Mouse (Mus musculus): ENCODE measurements around the gene Pcif1.
"Not testable (repeated sequence)": the region's sequence is repeated elsewhere in the genome, so short reads cannot be mapped to it uniquely, and the experiment has no call there.

Pcif1 gene

DNA sequence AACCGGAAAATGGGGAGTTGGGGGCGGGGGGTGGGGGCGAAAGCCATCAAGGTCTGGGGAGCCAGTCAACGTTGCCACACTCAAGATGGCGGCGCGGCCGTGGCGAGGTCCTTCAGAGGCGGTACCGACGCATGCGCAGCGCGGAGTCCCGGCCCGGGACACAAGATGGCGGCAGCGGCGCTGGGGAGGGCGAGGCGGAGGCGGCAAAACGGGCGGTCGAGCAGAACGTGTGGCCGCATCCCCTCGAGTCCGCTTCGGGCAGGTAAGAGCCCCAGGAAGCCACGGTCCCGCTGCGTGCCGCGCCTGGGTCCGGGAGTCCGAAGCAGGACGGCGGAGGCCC lies at the start of gene Pcif1:
TSS of gene Pcif1 (plus strand) at position 77 of the 340 bp plus-strand sequence.
- peak; percentile 84 for DNase-seq (ENCODE audit: low spot score)

GRCm38 (mm10) chr2:164831029-164831428 lies 48.1 kb upstream of the Pcif1 start:
- DNase-seq (ENCODE audit: low spot score): no peak

- no peak for DNase-seq (ENCODE audit: low spot score)
These were observed 46.9 kb upstream of the Pcif1 start for GRCm38 (mm10) chr2:164832032-164832747.

DNA sequence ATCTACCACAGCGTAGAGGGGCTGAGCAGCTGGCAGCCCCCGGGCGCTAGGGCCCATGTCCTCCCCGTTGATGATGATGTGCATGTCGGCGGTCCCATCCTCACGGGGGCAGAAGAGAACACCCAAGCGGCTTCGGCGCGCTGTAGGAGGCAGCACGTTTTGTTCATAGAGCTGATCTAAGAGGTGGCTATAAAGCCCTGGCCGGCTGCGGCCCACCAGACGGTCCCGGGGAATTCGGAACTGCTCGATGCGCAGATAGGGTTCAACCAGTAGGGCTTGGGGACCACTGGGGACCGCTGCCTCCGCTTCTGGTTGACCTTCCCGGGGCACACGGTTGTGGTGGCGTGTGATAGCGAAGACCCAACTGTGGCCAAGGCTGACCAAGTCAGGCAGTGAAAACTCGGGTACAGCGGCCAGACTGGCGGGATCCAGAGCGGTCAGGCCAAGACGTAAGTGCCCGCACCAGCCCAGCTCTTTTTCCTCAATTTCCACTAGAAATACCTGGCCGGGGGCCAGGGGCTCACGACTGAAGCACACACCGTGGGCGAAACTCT lies 46.3 kb upstream of the Pcif1 start, which contains the start of gene Ctsa:
TSS of gene Ctsa (plus strand) at position 126 of the 554 bp plus-strand sequence.
- peak; percentile 64 for DNase-seq (ENCODE audit: low spot score)

GRCm38 (mm10) chr2:164833314-164833959 lies 45.7 kb upstream of the Pcif1 start, which contains the start of gene Neurl2:
Neurl2 (minus strand) TSS chr2:164833456.
- peak; percentile 91 for DNase-seq (ENCODE audit: low spot score)

DNA sequence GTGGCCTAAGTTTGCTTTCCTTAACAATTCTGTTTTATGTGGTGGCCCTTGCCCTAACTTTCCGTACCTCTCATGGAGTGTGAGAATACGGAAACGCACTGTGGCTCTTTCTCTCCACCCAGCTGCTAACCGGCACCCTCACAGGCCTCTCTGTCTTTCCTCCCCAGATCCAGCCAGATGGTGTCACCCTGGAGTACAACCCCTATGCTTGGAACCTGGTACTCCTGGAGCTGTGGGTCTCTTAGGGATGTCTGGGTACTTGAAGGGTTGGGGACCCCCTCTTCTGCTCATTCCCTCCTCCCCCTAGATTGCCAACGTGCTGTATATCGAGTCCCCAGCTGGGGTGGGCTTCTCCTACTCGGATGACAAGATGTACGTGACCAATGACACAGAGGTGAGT lies 44.6 kb upstream of the Pcif1 start:
- no peak for DNase-seq (ENCODE audit: low spot score)

- DNase-seq (ENCODE audit: low spot score): no peak
These were observed 43.9 kb upstream of the Pcif1 start for GRCm38 (mm10) chr2:164835164-164835563.

DNA sequence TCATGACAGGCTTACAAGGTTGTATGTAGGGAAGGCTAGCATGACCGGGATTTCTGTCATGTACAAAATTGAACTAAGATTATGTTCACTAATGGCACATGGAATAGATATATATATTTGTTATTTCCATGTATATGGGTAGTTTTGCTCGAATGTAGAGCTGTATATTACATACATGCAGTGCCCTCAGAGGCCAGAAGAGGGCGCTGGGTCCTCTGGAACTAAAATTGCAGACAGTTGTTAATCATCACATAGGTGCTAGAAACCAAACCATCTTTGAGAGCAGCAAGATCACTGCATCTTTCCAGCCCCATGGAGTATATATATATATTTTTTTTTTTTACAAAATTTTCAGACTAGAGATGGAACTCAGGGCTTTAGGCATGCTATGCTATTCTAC lies 33.3 kb upstream of the Pcif1 start:
- no peak for DNase-seq (ENCODE audit: low spot score)

GRCm38 (mm10) chr2:164850061-164850460 lies 29.0 kb upstream of the Pcif1 start:
- no peak for DNase-seq (ENCODE audit: low spot score)

DNA sequence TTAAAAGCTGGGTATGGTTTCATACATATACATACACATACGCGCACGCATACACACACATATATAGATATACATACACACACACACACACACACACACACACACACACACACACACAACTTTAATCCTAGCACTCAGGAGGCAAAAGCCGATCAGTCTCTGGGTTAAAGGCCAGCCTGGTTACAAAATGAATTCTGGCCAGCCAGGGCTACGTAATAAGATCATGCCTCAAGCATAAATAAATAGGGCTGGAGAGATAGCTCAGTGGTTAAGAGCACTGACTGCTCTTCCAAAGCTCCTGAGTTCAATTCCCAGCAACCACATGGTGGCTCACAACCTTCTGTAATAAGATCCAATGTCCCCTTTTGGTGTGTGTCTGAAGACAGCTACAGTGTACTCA lies 23.5 kb upstream of the Pcif1 start:
- DNase-seq (ENCODE audit: low spot score): not testable (repeated sequence)

DNA sequence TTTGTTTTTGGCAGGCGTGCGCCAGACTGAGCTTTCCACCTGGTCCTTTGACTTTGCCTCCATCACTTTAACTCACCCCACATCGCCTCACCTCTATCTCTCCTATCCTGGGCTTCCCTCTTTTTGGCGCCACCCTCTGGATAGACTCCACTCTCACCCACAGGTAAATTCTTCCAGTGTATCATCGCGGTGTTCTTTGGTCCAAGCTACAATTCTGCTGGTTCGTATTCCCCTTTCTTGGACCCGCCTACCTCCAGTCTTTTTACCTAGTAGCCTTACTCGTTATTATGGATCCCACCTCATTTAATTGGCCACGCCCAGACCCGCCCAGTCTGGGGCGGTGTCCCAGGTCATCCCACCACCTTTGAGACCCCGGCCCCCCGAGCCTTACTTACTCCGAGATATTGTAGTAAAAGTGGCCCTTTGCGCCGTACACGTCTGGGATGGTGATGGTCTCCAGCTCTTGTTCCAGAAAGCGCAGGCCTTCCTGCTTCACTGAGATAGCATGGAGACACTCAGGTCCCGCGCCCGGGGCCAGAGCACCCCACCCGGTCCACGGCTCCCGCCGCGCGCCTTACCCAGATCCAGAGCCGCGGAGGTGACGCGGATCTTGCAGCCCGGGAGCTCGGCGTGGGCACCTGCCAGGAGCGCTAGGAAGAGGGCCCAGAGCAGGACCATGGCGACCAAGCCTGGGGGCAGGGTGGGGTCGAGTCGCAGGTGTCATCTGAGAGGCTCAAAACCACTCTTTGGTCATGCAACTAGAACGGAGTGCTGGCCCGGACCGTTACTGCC lies 22.6 kb upstream of the Pcif1 start:
- no peak for DNase-seq (ENCODE audit: low spot score)

- no peak for DNase-seq (ENCODE audit: low spot score)
These were observed 21.8 kb upstream of the Pcif1 start, which contains the start of gene Pltp for GRCm38 (mm10) chr2:164857101-164857821. Pltp (minus strand) TSS chr2:164857711.

- no peak for DNase-seq (ENCODE audit: low spot score)
These were observed 21.1 kb upstream of the Pcif1 start for GRCm38 (mm10) chr2:164857842-164858553.

DNA sequence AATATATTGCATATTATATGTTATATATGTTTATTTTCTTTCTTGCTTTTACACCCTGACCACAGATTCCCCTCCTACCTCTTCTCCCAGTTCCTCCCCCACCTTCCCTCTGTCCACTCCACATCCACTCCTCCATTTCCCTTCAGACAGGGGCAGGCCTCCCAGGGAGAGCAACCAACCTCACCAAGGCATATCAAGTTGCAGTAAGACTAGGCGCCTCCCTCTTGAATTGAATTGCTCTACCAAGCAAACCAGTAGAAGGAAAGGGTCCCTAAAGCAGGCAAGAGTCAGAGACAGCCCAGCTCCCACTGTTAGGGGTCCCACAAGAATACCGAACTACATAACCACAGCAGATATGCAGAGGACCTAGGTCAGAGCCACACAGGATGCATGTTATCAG lies 19.9 kb upstream of the Pcif1 start:
- DNase-seq (ENCODE audit: low spot score): no peak

DNA sequence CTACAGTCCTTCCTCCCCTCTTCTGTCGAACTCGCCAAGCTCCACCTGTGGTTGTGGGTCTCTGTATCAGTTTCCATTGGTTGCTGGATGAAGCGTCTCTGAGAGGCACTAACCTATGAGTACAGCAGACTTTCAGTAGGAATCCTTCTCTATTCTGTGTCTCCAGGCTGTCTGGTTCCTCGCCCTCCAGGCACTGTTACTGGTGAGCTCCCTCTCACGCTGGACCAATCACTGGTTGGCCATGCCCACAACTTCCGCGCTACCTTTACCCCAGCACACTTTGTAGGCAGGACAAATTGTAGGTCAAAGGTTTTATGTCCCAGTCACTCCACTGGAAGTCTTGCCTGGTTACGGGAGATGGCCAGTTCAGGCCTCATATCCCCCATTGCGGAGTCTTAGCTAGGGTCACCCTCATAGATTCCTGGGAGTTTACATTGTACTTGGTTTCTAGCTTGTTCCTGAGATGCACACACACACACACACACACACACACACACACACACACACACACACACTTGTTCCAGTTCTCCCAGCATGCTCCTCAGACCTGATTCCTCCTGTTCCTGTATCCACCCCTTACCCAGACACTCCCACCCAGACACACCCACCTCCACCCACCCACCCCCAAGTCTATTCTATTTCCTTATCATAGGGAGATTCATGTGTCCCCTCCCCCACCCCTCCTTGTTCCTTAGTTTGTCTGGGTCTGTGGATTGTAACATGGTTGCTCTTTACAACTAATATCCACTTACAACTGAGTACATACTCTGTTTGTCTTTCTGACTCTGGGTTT lies 19.3 kb upstream of the Pcif1 start:
- DNase-seq (ENCODE audit: low spot score): no peak

GRCm38 (mm10) chr2:164861094-164861493 lies 18.0 kb upstream of the Pcif1 start:
- DNase-seq (ENCODE audit: low spot score): no peak

- DNase-seq (ENCODE audit: low spot score): no peak
These were observed 16.8 kb upstream of the Pcif1 start for GRCm38 (mm10) chr2:164862179-164862861.

DNA sequence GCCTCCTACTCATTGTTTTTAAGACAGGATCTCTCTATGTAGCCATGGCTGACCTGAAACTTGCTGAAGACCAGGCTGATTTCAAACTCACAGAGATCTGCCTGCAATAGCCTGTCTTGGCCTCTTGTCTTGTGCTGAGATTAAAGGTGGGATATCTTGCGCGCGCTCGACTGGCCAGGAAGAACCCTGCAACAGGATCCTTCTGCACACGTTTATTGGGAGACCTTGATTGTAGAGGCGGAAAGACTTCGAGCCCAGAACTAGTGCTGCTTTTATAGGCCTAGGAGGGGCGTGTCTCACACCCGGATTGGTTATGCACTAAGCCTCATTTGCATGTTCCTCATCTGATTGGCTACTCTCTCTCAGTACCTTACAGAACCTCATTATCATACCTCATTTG lies 15.7 kb upstream of the Pcif1 start:
- not testable (repeated sequence) for DNase-seq (ENCODE audit: low spot score)

GRCm38 (mm10) chr2:164864593-164864992 lies 14.5 kb upstream of the Pcif1 start:
- DNase-seq (ENCODE audit: low spot score): no peak
